Mouse (Mus musculus) left cerebral cortex, adult 2 months (tissue): Measurements from ENCODE around the gene Fam228a. TPM values are rescaled to one million over a fixed set of nuclear protein-coding genes. Genes with fewer than 3 reads are reported as not detected.
"Not testable (repeated sequence)": the region's sequence is repeated elsewhere in the genome, so short reads cannot be mapped to it uniquely, and the experiment has no call there.

Source experiments
- DNase-seq, 2 experiments: peaks; one replicate each; pipeline ENCODE4 v3.0.0; 2021 to 2022; ENCODE audit warnings: low spot score in 2 of 2, mixed read lengths in 1 of 2; ENCODE audit errors: extremely low spot score in 1 of 2
- H3K27ac ChIP-seq: fragments of 200-600 bp; 2 replicates; pipeline ENCODE4 v1.8.1; 2022
- H3K4me3 ChIP-seq: fragments of 200-600 bp; 2 replicates; pipeline ENCODE4 v1.8.1; 2022
- CTCF ChIP-seq: fragments of 200-600 bp; IDR thresholded peaks from 2 replicates; pipeline ENCODE4 v1.8.1; 2022; ENCODE audit warnings: antibody characterized with exemption, mild to moderate bottlenecking, moderate library complexity
- intact Hi-C: fragments of 180-260 bp; cut with DNase I; formaldehyde crosslinking; loops from one replicate; pipeline ENCODE4 v1.15.1; 2025
- total RNA-seq, 2 experiments: library from RNA; stranded (reverse); gene quantifications; 2 replicates each; pipeline ENCODE4 v1.2.3; 2021

The Fam228a gene
- total RNA-seq, 2 experiments from 2014 or later = 2.8 to 2.9 TPM

- no peak overlapping the region for H3K4me3 ChIP-seq
- TF ChIP-seq CTCF = no peak
- DNase-seq = no peak
- intact Hi-C loops = no loop called here
- H3K27ac ChIP-seq = no peak overlapping the region
Observed at GRCm38 (mm10) chr12:4713361-4713760, 24.9 kb downstream of the Fam228a start.

GRCm38 (mm10) chr12:4709926-4710325, 28.3 kb downstream of the Fam228a start:
- intact Hi-C loops = no loop called here
- Histone ChIP-seq H3K4me3 (no peak overlapping the region), H3K27ac (no peak overlapping the region)
- DNase-seq = peak in 1 of 2 experiments; percentile 7
- no peak for TF ChIP-seq CTCF

GRCm38 (mm10) chr12:4708881-4709604, 29.2 kb downstream of the Fam228a start:
- intact Hi-C loops = no loop called here
- TF ChIP-seq CTCF = no peak

GRCm38 (mm10) chr12:4708296-4708695, 29.9 kb downstream of the Fam228a start:
- no peak overlapping the region for H3K4me3 ChIP-seq
- no peak overlapping the region for H3K27ac ChIP-seq
- DNase-seq = peak in 1 of 2 experiments; percentile 9
- TF ChIP-seq CTCF = no peak
- intact Hi-C loops = no loop called here

More at GRCm38 (mm10) chr12:4708881-4709604, 29.2 kb downstream of the Fam228a start:
- DNase-seq = peak in 1 of 2 experiments; percentile 7
- H3K27ac ChIP-seq = no peak overlapping the region
- H3K4me3 ChIP-seq = no peak overlapping the region

- Histone ChIP-seq H3K27ac (no peak overlapping the region), H3K4me3 (no peak overlapping the region)
- TF ChIP-seq CTCF = no peak
- intact Hi-C loops = no loop called here
- DNase-seq = peak in 1 of 2 experiments; percentile 7
Observed at GRCm38 (mm10) chr12:4707488-4708017, 30.7 kb downstream of the Fam228a start.

GRCm38 (mm10) chr12:4706901-4707300, 31.3 kb downstream of the Fam228a start:
- no peak overlapping the region for H3K4me3 ChIP-seq
- peak in 1 of 2 experiments; percentile 6 for DNase-seq
- intact Hi-C loops = no loop called here
- no peak overlapping the region for H3K27ac ChIP-seq
- TF ChIP-seq CTCF = no peak

- DNase-seq = peak in 1 of 2 experiments; percentile 6
- H3K27ac ChIP-seq = no peak overlapping the region
- TF ChIP-seq CTCF = no peak
- intact Hi-C loops = no loop called here
- no peak overlapping the region for H3K4me3 ChIP-seq
Observed at GRCm38 (mm10) chr12:4706175-4706574, 32.1 kb downstream of the Fam228a start.

- H3K4me3 ChIP-seq, H3K27ac ChIP-seq, intact Hi-C loops: not testable (repeated sequence)
- peak in 1 of 2 experiments; percentile 2 for DNase-seq
Observed at GRCm38 (mm10) chr12:4705626-4706025, 32.6 kb downstream of the Fam228a start.

- TF ChIP-seq CTCF = no peak
- intact Hi-C loops = no loop called here
- no peak for DNase-seq
- no peak overlapping the region for H3K27ac ChIP-seq
- H3K4me3 ChIP-seq = no peak overlapping the region
Observed at GRCm38 (mm10) chr12:4694534-4694933, 43.7 kb downstream of the Fam228a start.

- no peak for TF ChIP-seq CTCF
- H3K27ac ChIP-seq = peak overlapping the region; percentile 63
- DNase-seq = no peak
- intact Hi-C loops = no loop called here
- H3K4me3 ChIP-seq = no peak overlapping the region
Observed at GRCm38 (mm10) chr12:4691193-4691592, 47.0 kb downstream of the Fam228a start.

GRCm38 (mm10) chr12:4689341-4689740, 48.9 kb downstream of the Fam228a start:
- intact Hi-C loops = loop anchor here (5.0 kb wide), 1 partner anchor 78 kb away; the partner anchor contains the start of genes Fam228b and Pfn4
- H3K27ac ChIP-seq = no peak overlapping the region
- TF ChIP-seq CTCF = no peak

GRCm38 (mm10) chr12:4688386-4688785, 49.8 kb downstream of the Fam228a start:
- intact Hi-C loops = loop anchor here (5.0 kb wide), 1 partner anchor 79 kb away; the partner anchor contains the start of genes Fam228b and Pfn4
- TF ChIP-seq CTCF = no peak
- H3K27ac ChIP-seq = no peak overlapping the region; the same call in 1 of the 2 replicates
- no peak overlapping the region for H3K4me3 ChIP-seq
- DNase-seq = no peak

More at GRCm38 (mm10) chr12:4689341-4689740, 48.9 kb downstream of the Fam228a start:
- no peak for DNase-seq
- H3K4me3 ChIP-seq = no peak overlapping the region

- intact Hi-C loops = loop anchor here (5.0 kb wide), 1 partner anchor 82 kb away; the partner anchor contains the start of genes Fam228b and Pfn4
- no peak for DNase-seq
- Histone ChIP-seq H3K27ac (peak overlapping the region; percentile 59), H3K4me3 (no peak overlapping the region)
- no peak for TF ChIP-seq CTCF
Observed at GRCm38 (mm10) chr12:4685441-4685840, 52.8 kb downstream of the Fam228a start.
